Mouse (Mus musculus) hematopoietic stem cell, adult 5-6 weeks (primary cell): ENCODE results near the gene Kcnh1. TPM values are rescaled to one million over a fixed set of nuclear protein-coding genes. Genes with fewer than 3 reads are reported as not detected.

Experiments
- ATAC-seq, 2 experiments: fragments of 125-278 bp in 1 of 2; replicated peaks in 1 of 2; 2 replicates each; pipeline ENCODE4 v1.8.0; 2016 to 2017; ENCODE audit warnings: inconsistent platforms in 2 of 2, mild to moderate bottlenecking in 2 of 2, moderate number of reproducible peaks in 2 of 2, low read depth in 1 of 2, moderate TSS enrichment in 1 of 2; ENCODE audit not compliant: low FRiP score in 2 of 2, poor library complexity in 2 of 2, severe bottlenecking in 2 of 2, insufficient read depth in 1 of 2, low TSS enrichment in 1 of 2
- total RNA-seq: library from RNA; stranded (forward); fragments of 172-1452, 232-1000 nt; gene quantifications from 2 replicates; pipeline ENCODE4 v1.2.3, GENCODE M21; 2017

Gene Kcnh1
- total RNA-seq, 1 experiment from 2014 or later = not detected

DNA sequence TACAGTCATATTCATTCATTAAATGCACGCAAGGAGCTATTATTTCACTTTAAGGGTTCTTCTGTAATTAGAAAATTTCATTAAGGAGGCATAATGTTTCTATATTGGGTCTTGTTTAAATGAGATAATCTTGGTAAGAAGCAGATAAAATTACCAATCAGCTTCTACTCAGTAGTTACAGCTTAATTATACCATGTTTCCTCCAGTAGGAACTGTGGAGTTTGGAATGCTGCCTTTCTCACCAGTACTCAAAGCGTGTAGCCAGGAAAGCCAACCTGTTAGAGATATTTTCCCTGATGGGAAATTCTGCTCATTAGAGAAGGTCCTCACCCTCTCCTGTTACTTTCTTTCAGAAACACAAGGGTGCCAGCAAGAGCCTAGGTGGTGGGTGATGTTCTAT, 240.8 kb downstream of the Kcnh1 start:
- ATAC-seq = no peak

DNA sequence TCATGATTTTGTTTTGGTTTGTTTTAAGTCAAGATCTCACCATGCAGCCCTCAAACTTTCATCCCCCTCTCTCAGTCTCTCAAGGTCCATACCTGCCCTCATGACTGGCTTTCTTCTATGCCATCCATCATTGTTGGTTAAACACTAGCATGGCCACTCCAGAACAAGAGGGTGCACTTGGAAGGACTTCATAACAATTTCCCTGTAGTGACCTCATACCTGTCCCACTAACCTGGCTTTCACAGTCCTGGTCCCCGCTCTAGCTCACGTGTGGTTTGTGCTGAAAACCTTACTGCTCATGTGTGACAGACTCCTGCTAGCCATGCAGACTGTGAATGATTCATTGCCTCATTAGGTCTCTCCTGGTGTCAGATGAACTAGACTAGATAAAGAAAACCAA, 244.9 kb downstream of the Kcnh1 start:
- ATAC-seq = no peak

DNA sequence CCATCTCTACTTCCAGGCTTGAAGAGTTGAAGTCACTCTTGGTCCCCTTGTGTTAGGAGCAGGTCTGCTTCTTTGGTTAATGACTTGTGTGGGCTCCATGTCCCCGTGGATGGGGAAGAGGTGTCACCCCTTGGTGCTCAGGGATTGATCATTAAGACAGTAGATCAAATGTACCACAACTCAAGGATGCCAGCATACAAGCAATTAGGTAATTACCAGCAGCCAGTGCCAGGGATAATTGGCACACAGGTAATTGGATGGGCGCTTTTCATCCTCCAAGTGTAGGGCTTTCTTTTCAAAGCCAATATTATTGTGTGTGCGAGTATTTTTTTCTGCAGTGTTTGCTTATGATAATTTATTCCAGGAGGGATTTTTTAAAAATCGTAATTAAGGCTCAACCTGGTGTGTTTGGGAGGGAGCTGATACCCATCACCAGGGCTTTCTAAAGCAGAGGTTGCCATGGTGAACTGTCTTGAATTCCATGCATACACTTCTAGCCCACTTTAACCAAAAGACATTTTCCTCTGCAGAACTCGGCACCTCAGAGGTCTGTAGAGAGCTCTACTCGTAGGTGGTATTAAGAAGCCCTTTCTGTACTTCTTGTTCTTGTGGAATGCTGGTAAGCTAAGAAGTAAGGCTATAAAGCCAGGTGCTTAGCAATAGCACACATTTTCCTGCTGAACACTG, 248.7 kb downstream of the Kcnh1 start:
- ATAC-seq = no peak

DNA sequence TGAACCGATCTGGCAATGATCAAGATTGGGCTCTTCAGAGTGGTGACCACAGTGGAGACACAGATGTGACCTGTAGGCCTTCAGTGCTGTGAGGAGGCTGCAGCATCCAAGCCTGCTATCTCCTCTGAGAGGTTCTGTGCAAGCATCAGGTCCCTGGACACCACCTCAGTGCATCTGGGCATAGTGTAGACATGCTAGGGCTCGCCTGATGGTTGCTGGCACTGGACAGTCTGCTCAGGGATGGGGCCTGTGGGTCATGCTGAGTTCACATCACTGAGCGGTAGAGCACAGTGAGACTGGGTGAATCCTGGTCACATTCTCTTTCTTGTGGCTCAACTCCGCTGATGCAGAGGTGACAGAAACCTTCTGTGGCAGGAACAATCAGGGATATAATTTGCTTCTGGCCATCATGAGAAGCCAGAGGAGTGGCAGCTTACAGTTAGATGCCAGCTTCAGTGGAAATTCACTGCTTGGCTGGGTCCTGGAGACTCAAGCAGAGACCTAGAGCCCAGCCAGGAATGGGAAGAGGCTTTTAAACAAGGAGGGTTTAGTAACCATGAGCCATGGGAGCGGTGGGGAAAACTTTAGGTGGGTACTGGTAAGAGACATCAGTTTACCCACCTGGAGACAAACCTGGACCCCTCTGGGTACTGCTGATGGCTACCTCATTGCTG, 252.3 kb downstream of the Kcnh1 start:
- ATAC-seq = no peak

DNA sequence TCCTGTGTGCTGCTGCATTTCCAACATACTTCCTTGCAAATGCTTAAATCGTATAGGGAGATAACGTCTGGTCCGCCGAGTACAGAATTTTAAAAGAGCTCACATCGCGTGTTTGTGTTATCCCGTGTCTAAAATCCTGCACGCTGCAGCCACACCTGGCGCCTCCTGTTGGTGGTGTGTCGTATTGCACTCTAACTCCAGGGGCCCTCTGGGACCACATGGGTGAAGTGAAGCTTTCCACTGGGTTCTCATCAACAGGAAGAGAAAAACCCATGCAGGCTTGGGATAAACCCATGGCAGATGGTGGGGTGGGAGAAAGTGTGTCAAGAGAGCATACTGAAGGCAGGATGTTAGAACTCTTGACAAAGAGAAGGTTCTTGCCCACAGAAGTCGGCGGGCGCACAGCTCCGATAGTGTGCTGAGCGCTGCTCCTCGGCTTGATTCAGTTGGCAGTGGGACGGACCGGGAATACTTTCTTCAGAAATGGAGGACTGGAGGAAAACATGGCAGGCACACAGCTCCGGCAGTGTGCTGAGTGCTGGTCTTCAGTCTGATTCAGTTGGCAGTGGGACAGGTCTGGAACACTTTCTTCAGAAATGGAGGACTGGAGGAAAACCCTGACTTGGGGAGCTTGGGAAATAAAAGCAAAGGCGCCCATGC, 253.6 kb downstream of the Kcnh1 start:
- 0 out of 4 replicates have a peak, but pooled peaks of 1 of the 2 experiments have one; percentile 12 for ATAC-seq

DNA sequence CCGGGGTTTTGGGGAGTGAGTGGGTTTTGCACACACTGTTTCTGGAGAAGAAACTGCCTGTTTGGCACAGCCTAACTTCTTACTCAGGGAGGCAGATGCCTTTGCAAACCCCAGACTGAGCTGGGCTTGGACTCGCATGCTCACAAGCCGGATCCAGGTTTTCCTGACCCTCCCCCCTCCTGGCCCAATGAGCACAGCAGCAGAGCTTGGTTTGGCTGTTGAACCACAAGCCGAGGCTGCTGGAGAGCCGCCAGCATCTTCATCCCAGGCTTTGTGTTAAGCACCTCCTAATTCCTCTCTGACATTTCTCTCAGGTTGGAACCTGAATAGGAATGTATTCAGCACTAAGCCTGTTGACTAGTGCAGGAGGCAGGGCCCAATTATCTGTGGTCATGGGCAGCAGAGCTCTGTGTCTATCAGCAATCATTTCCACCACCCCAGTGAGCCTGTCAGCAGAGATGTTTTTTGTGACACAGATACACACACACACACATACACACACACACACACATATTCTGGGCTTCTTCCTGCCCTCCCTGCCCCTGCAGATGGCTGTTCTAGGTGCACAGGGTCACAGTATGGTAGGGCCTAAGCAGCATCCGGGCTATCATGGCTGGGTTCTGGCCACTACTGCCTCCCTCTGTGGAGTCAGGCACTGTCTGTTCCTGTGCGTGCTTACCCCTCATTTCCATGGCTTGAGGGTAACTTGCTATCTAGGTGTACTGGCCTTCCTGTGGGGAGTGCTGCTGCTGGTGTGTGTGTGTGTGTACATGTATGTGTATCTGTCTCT, 254.3 kb downstream of the Kcnh1 start:
- ATAC-seq = 0 out of 4 replicates have a peak, but pooled peaks of 1 of the 2 experiments have one; percentile 29

DNA sequence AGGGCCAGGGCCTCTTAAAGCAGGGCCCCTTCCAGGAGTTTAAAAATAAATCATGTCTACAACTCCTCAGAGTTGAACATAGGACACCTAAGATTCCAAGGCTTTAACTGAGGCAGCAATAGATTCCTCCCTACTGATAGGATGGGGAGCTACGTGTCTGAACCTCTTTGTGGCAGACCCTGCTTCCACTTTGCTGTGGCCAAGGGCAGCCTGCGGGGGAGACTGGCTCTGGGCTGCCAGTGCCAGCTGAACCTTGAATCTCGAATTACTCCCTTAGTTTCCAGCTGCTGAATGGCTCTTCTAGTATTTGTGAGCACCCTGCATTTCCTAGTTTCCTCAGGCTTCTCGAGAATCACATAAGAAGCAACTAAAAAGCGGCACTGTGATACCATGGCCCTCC, 255.6 kb downstream of the Kcnh1 start:
- no peak for ATAC-seq

DNA sequence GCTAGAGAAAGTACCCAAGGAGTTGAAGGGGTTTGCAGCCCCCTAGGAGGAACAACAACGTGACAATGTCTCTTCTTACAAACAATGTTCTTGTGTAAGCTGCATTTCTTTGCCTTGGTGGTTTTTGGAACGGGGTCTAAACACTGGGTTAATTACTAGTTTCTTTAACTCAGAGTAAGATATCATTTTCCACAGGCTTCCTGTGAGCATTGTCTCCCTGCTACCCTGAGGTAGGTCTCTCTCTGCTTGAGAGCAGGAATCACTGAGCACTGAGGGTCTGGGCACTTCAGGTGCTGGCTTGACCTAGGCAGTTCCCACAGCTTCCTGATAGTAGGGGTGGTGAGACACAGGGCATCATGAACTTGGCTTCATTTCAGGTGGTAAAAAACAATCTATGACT, 257.1 kb downstream of the Kcnh1 start:
- no peak for ATAC-seq

DNA sequence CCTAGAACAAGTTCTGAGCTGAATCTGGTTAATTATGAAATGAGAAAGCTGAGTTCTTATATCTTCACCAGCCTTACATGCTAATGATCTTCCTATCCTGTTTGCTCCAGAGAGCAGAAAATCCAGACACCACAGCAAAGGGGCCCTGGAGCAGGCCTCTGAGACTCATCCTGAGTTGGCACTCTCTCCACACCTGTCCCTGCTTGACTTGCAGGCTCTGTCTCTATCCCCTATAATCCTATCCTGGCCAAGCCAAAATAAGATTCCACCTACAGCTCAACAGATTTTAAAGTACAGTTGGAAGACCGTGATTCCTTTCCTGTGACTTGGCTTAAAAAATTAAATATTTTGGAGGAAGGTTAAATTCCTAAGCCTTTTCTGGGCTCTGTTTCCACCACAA, 257.9 kb downstream of the Kcnh1 start:
- no peak for ATAC-seq

DNA sequence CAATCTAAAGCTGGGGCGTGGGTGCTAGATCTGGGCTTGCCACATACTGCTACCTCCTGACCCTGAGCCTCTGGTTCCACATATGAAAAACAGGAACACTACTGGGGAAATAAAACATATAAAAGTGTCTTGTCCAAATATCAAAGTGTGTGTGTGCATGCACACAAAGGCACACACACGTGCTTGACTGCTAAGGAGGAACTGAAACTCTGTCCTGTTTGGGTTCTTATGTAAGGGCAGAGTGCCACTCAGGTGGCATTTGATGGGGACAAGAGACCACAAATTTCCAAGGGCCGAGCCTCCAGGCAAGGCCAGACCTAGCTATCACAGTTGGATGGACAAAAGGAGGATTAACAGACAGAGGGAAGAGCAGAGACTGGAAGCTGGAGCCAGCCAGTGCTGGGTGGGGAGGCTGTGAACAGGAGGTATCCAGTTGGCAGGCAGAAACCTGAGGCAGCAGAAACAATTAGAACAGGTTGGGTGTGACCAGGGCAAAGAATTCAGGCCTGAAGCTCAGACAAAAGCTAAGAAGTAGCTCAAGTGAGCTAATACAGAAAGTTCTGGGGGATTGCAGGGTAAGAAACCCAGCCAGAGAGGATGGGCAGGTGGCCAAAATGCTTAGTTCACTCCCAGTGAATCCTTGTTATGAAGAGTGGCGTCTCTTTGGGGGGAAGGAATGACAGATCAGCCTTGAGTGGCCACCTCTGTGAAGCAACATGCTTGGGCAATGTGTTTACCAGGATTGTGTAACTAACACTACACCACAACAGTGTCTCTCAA, 259.2 kb downstream of the Kcnh1 start:
- no peak for ATAC-seq

DNA sequence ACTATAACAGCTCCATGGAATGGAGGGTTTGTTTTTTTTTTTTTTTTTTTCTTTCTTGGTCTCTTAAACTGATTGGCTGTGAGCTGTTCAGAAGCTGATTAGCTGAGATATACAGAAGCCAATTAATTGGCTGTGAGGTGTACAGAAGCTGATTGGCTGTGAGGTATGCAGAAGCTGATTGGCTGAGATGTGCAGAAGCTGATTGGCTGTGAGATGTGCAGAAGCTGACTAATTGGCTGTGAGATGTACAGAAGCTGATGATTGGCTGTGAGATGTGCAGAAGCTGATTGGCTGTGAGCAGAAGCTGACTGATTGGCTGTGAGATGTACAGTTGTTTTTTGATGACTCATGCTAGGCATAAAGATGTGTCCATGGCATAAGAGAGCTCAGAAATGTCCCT, 259.9 kb downstream of the Kcnh1 start:
- ATAC-seq = no peak

DNA sequence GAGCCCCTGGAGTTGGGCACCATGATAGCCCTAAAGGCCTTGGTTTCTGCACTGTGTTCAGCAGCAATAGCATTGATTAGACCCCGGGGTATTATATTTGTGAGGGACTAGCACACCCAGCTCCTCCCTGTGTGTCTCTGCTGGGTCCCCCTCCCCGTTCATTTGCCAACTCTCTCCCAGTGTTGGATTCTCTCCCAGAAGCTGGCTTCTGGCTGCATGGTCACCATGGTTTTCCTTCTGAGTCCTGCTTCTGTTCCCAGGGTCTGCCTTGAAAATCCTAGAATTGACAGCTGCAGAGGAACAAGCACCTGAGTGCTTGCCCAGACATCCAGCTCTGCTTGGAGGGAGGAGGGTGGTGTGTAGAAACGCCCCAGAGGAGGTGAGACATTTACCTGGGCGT, 261.1 kb downstream of the Kcnh1 start:
- no peak for ATAC-seq

DNA sequence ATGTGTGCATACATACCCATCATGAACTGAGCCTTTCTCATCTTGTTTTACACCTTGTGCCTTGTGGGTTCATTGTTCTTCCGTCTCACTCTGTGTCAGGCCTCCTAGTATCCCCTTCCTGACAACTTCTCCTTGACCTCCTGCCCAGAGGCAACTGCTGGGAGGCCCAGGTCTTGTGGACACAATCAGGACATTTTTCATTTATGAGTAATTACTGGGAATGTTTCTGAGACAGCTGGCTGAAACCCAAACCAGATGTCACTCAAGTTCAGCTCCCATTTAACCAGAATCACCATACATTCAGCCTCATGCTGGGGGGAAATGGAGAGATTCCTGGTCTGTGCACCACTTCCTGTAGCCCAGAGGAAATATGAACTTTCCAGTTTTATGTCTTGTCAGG, 263.9 kb downstream of the Kcnh1 start:
- no peak for ATAC-seq

DNA sequence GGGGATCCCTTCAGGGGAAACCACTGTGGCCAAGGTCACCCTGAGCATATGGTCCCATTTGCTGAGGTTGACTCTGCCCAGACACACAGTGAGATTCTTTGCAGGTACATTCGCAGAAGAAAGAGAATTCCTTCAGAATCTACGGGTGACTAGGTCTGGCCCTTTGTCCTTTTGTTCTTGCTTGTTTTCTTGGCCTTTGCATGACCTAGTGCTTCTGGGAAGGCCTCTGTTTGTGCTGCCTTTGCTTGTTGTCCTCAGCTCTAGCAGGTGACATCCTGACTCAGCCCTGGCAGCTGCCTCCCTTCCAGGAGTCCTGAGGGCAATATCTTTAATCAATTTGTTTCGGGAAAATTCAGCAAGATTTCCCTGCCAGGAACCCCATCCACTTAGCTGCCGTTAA, 264.4 kb downstream of the Kcnh1 start:
- ATAC-seq = no peak

DNA sequence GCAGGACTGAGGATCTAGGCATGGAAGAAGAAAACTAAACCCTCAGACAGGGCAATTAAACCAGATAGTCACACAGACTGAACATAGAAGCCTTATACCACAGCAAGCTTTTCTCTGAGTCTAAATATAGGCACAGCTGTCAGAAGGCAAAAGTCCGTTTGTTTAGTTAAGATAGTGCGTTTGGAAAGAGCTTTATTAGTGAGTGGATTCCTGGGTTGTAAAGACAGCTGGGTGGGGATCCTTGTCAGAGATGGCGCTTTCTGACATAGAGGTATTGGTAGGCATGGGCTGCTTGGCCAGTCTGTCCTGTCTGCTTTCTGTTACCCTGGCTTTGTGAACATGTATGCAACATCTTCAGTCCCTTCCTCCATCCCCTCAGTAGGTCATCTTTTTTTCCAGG, 266.5 kb downstream of the Kcnh1 start:
- no peak for ATAC-seq

DNA sequence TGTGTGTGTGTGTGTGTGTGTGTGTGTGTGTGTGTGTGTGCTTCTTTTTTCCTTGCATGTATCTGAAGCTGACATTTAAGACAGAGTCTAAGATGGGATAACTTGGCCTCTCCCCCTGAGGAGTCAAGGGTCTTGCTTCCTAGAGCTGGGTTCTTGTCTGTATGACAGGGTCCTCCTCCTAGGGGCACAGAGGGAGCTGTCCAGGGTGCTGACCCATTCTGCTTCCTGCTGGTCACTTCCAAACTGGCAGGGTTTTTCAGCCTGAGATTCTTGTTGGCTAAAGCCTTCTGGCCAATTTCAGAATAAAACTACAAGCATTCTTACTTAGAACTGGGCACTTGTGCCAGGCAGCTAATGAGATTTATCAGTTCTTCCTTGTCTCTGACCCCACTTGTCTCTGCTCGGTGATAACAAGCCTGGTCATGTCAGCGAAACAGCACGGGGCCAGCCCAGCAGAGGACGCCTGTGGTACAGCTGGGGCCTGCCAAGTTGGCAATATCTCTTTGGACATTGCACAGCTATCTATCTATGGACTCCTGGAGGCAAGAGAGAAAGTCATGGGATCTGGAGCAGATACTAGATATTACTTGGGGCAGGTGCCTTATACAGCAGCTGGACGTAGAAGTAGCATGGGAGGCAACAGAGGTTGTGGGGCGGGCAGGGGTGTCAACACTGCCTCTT, 267.1 kb downstream of the Kcnh1 start:
- ATAC-seq = no peak

DNA sequence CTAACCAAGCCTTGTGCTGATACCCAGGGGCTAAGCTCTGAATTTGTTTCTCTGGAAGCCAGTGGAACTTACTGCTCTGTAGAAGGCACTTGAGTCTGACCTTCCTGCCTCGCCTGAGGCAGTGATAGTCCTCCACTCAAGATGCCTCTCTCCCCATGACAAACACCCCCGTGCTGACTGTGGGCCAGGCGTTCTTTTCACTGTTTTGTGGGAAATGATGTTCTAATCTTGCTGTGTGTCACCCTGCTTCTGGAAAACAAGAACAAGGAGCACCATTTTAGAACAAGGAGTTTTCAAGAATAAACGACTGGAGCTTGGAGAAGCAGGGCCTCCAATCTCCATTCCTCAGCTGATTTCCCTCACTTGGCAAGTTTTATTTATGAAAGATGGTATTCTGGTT, 273.2 kb downstream of the Kcnh1 start:
- ATAC-seq = no peak
